Mouse (Mus musculus): ENCODE results near the gene Selenow.

Selenow gene

GRCm38 (mm10) chr7:15945721-15946536, 23.7 kb upstream of the Selenow start, which contains the start of gene Nop53:
TSS of gene Nop53 (minus strand) at chr7:15946074.
- DNase-seq, result peak; percentile 99

GRCm38 (mm10) chr7:15945211-15945610, 23.0 kb upstream of the Selenow start:
- no peak for DNase-seq

GRCm38 (mm10) chr7:15944311-15944710, 22.1 kb upstream of the Selenow start:
- peak; percentile 88 for DNase-seq

- DNase-seq, result peak; percentile 92
Observed at GRCm38 (mm10) chr7:15938621-15939020, 16.4 kb upstream of the Selenow start.

DNA sequence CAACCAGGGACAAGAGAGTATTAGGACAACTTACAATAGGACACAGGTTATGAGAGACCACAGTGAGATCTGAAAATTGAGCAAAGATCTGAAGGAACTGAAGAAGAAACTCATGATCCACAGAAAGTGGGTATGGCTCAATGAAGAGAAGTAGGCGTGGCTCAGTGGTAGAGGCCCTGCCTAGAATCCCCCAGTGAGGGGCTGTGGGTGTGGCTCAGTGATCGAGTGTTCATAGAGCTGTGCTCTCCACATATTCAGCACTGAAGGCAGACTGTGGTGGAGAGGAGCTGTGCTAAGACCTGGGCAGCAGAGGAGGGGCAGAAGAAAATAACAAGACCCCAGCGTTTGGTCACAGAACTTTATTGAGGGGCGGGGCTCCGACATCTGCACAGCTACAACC, 15.3 kb upstream of the Selenow start:
- DNase-seq, result no peak

DNA sequence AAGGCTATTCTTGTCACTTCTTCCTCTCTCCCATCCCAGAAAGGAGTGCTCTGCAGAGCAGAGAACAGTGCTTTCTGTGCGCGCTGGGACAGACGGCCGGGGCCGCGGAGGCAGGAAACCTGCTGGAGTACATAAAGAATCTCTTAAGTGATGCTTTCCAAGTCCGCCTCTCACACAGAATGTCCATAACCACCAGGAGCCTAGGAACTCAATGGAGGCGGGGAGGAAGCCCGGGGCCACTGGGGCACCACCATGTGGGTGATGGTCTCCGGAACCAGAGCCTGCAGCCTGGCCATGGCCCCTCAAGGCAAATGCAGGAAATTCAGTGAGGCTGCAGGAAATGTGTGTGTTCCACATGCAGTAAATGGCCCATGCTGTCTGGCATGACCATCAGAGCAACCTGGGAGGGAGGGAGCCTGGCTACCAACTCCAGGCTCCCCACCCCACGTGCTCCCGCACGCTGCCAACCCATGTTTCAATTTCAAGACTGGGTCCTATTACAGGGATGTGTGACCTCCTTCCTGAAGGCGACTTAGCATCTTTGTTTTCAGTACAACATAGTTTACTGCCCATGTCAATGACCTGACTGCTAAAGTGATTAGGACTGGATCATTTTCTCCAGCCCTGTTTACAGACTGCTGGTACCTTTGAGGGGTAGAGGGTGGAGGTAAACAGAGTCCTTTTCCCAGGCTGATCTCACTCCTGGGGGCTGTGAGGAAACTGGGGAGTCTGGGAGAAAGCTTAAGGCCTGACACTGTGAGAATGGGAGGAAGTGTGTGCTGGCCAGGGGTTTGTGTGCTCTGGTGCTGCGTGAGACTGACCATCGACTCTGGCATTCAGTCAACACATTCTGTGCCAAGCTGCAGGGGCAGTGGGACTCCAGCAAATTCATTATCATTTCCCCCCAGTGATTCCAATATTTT, 11.5 kb upstream of the Selenow start:
- DNase-seq, result peak; percentile 99

DNA sequence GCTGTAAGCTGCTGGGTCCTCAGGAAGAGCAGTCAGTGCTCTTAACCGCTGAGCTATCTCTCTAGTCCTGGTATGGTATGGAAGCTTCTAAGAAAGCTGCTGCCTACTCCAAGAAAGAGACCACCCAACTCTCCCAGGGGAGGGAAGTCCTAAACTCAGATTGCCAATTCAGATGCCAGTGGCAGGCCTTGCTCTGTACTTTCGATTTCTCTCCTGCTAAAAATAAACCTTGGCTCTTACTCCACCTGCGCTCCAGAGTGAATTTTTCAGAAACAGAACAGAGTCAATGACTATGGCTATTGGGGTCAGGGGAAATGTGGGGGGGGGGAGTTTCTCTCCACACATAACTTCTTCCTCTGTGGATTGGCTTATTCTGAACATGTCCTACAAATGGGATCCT, 9.4 kb upstream of the Selenow start:
- peak; percentile 91 for DNase-seq

DNA sequence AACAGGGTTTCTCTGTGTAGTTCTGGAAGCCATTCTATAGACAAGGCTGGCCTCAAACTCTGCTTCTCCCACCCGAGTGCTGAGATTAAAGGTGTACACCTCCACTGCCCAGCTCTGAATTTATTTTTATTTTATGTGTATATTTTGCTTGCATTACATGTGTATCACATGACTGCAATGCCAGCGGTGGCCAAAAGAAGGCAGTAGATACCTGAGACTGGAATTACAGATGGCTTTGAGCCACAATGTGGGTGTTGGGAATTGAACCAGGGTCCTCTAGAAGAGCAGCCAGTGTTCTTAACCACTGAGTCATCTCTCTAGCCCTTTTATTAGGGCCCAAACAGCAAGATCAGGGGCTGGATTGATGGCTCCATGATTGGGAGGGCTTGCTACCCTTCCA, 8.3 kb upstream of the Selenow start:
- DNase-seq, result no peak

- peak; percentile 95 for DNase-seq
Observed at GRCm38 (mm10) chr7:15929910-15930309, 7.7 kb upstream of the Selenow start.

DNA sequence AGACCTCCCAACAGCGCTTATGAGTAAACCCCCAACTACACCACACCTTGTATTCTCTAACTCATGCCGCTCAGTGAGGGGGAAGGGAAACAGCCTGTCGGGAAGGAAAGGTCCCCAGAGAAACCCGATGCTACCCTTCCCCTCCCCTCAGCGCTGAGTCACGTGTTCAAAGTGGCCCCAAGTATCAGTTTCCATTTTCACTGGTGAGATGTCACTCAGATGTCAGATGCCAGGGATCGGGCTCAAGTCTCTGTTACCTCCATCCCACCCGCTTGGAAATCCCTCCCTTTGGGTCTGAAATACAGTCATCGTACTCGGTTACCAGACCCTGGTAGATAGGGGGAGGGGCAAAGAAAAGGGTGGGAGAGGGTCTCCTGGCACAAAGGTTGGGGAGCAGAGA, 406 bp downstream of the Selenow start:
- no peak for DNase-seq

DNA sequence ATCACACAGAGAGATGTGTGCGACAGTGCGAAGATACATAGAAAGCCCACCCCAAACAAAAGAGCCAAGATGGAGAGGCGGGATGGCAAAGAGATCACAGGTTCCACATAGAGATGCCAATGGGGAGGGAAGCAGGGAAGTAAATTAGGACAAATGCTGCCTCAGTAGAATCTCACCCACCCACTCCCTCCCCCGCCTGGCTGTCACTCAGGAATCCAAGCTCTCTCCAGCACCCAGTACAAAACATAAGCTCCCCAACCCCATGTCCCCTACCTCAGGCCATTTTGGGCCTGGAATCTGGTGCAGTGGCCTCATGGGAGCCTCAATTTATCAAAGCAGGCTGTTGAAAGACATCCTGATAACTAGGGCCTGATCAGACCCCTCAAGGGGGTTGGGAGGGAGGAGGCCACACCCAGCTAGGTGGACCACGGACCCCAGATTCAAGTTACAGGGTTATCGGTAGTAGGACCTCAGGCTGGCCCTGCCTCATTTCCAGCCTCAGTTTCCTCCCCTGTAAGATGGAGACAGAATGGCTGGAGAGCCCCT, 1.5 kb downstream of the Selenow start:
- DNase-seq, result peak; percentile 92

DNA sequence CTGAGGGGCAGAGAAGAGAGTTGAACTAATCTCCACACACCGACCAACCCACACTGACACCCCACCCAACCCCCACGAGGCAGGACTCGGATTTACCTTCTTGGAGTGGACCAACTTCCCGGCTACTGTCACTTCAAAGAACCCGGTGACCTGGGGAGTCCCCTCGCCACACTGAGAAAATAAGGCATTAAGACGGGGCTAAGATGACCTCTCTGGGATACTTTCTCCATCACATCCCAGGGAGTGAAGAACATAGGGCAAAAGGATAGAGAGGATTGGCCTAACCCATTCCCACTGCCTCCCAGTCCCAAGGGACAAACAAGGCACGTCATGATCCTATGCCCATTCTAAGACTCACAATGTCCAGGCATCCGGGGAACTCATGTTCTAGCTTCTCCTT, 2.3 kb downstream of the Selenow start:
- peak; percentile 87 for DNase-seq

- DNase-seq, result peak; percentile 82
Observed at GRCm38 (mm10) chr7:15918371-15918770, 3.8 kb downstream of the Selenow start.

DNA sequence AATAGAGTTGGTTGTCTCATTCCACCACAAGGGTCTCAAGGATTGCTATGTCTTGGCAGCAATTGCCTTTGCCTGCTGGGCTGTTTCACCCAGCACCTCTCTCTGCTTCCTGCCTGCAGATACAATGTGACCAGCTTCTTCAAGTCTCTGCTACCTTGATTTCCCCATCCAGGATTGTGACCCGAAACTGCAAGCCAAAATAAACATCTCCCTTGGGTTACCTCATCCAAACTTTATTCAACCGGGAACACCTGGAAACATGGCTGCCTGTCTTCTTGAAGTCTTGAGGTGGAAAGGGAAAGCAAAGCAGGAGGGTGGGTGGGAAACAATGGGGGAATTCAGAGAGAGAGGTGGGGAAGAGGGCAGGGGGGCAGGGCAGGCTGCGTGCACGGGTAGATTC, 5.2 kb downstream of the Selenow start:
- peak; percentile 66 for DNase-seq

DNA sequence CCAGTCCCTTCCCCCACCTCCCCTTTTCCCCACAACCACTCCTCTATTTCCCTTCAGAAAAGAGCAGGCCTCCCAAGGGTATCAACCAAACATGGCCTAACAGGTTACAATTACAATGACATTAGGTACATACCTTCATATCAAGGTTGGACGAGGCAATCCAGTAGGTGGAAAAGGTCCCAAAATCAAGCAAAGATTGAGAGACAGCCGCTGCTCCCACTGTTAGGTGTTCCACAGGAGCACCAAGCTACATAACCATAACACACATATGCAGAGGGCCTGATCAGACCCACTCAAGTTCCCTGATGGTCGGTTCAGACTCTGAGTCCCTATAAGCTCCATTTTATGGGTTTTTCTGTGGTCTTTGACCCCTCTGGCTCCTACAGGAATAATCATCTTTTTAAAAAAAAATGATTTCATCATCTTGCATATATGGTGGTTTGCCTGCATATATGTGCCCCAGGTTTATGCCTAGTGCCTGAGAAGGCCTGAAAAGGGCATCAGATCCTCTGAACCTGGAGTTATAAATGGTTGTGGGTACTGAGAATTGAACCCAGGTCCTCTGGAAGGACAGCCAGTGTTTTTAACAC, 6.0 kb downstream of the Selenow start:
- DNase-seq, result peak; percentile 76

- peak; percentile 84 for DNase-seq
Observed at GRCm38 (mm10) chr7:15915695-15916094, 6.5 kb downstream of the Selenow start.

DNA sequence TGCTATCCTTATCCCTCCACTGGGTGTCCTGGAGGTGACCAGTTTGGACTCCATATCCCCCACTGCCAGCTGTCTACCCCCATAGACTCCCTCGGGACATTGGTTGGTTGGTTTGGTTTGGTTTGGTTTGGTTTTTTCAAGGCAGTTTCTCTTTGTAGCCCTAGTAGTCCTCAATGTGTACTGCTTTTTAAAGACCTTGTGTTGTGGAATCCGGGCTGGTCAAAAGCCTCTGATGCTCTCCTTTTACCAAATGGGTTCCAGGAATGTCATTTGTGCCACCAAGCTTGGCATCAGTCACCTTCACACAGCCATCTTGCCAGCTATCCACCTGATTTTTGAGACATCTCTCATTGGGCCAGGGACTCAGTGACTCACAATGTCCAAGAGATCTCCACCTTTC, 7.5 kb downstream of the Selenow start:
- peak; percentile 83 for DNase-seq

GRCm38 (mm10) chr7:15914252-15914651, 8.0 kb downstream of the Selenow start:
- peak; percentile 84 for DNase-seq

- peak; percentile 92 for DNase-seq
Observed at GRCm38 (mm10) chr7:15912183-15912582, 10.0 kb downstream of the Selenow start.

GRCm38 (mm10) chr7:15910521-15910920, 11.7 kb downstream of the Selenow start:
- DNase-seq, result peak; percentile 50

- peak; percentile 76 for DNase-seq
Observed at GRCm38 (mm10) chr7:15907971-15908590, 14.1 kb downstream of the Selenow start.

- peak; percentile 63 for DNase-seq
Observed at GRCm38 (mm10) chr7:15906602-15907001, 15.6 kb downstream of the Selenow start.

- DNase-seq, result peak; percentile 40
Observed at GRCm38 (mm10) chr7:15905861-15906260, 16.3 kb downstream of the Selenow start.
